Mouse (Mus musculus): ENCODE measurements at regions not wholly inside any gene's neighbourhood (a gene's known extent, or its start where the extent isn't known, plus 50 kb on each side); places are given as distances from the start of the nearest gene placed in this dataset.

- Histone ChIP-seq H3K27ac (no peak overlapping the region), H3K9me3 (replicated peaks) (no peaks in the 10 kb centered on the region), H3K4me3 (no peak overlapping the region), H3K4me1 (peaks cover 13% of the 10 kb centered on the region), H3K27me3 (ENCODE audit: low read depth, poor library complexity, severe bottlenecking) (no peaks in the 10 kb centered on the region), H3K36me3 (no peaks in the 10 kb centered on the region)
- DNase-seq (ENCODE audit: low spot score), result no peak
- WGBS, result 91% methylated on average over 5 of the region's 5 CpGs
Measured at GRCm38 (mm10) chr14:69107796-69108195, 186.3 kb downstream of the Synb start.

- Histone ChIP-seq H3K36me3 (no peaks in the 10 kb centered on the region), H3K27ac (no peak overlapping the region), H3K9me3 (replicated peaks) (no peaks in the 10 kb centered on the region), H3K4me3 (no peak overlapping the region), H3K27me3 (ENCODE audit: low read depth, poor library complexity, severe bottlenecking) (no peaks in the 10 kb centered on the region), H3K4me1 (peaks cover 13% of the 10 kb centered on the region)
- WGBS, result 36% methylated on average over 4 of the region's 4 CpGs
- peak; percentile 35 for DNase-seq (ENCODE audit: low spot score)
Measured at GRCm38 (mm10) chr14:69104646-69105045, 189.5 kb downstream of the Synb start.

- peaks cover 13% of the 10 kb centered on the region for H3K4me1 ChIP-seq
- H3K27ac ChIP-seq, result no peak overlapping the region
- DNase-seq (ENCODE audit: low spot score), result no peak
- H3K4me3 ChIP-seq, result no peak overlapping the region
- no peaks in the 10 kb centered on the region for H3K36me3 ChIP-seq
- H3K27me3 ChIP-seq (ENCODE audit: low read depth, poor library complexity, severe bottlenecking), result no peaks in the 10 kb centered on the region
- 82% methylated on average over 6 of the region's 6 CpGs for WGBS
- H3K9me3 ChIP-seq (replicated peaks), result no peaks in the 10 kb centered on the region
Measured at GRCm38 (mm10) chr14:69103371-69104009, 190.6 kb downstream of the Synb start.

GRCm38 (mm10) chr14:69100866-69101265 is 193.2 kb downstream of the Synb start:
- WGBS, result 93% methylated on average over 5 of the region's 5 CpGs
- Histone ChIP-seq H3K27ac (no peak overlapping the region), H3K9me3 (replicated peaks) (no peaks in the 10 kb centered on the region)

GRCm38 (mm10) chr14:69095599-69095998 is 198.5 kb downstream of the Synb start:
- Histone ChIP-seq H3K27ac (no peak overlapping the region), H3K4me3 (no peak overlapping the region), H3K4me1 (no peaks in the 10 kb centered on the region), H3K27me3 (ENCODE audit: low read depth, poor library complexity, severe bottlenecking) (no peaks in the 10 kb centered on the region), H3K9me3 (replicated peaks) (no peaks in the 10 kb centered on the region), H3K36me3 (no peaks in the 10 kb centered on the region)
- DNase-seq (ENCODE audit: low spot score), result no peak
- 80% methylated on average over 3 of the region's 3 CpGs for WGBS

More at GRCm38 (mm10) chr14:69100866-69101265, 193.2 kb downstream of the Synb start:
- no peak overlapping the region for H3K4me3 ChIP-seq
- no peaks in the 10 kb centered on the region for H3K36me3 ChIP-seq
- H3K27me3 ChIP-seq (ENCODE audit: low read depth, poor library complexity, severe bottlenecking), result no peaks in the 10 kb centered on the region
- H3K4me1 ChIP-seq, result peaks cover 13% of the 10 kb centered on the region
- DNase-seq (ENCODE audit: low spot score), result no peak
